Mouse (Mus musculus) kidney, postnatal 0 days (tissue): Measurements from ENCODE around the gene Rbbp8nl. TPM values are rescaled to one million over a fixed set of nuclear protein-coding genes. Genes with fewer than 3 reads are reported as not detected.

Source experiments
- ATAC-seq: fragments of 200-750 bp; cut with Nextera tagmentation; replicated peaks from 2 replicates; pipeline ENCODE4 v1.8.0; 2017; ENCODE audit warnings: low read depth, moderate number of reproducible peaks, moderate TSS enrichment, moderate library complexity; ENCODE audit not compliant: low FRiP score
- DNase-seq: peaks from one replicate; pipeline ENCODE4 v3.0.0-alpha.2; 2016; ENCODE audit warnings: low spot score
- H3K27ac ChIP-seq: fragments of 300-500 bp; sonication (generic); 2 replicates; pipeline ENCODE4 v1.5.1; 2014; ENCODE audit warnings: mild to moderate bottlenecking
- H3K27me3 ChIP-seq: fragments of 300-500 bp; sonication (generic); 2 replicates; pipeline ENCODE4 v1.6.1; 2014; ENCODE audit warnings: low read length, mixed read lengths; ENCODE audit not compliant: insufficient read depth
- H3K36me3 ChIP-seq: fragments of 300-500 bp; sonication (generic); 2 replicates; pipeline ENCODE4 v1.6.1; 2014; ENCODE audit warnings: low read length, mixed read lengths; ENCODE audit not compliant: insufficient read depth
- H3K4me1 ChIP-seq: fragments of 300-500 bp; sonication (generic); replicated peaks from 2 replicates; pipeline ENCODE4 v1.6.1; 2014; ENCODE audit warnings: antibody characterized with exemption, low read length, mixed read lengths; ENCODE audit not compliant: insufficient read depth
- H3K4me2 ChIP-seq: fragments of 300-500 bp; sonication (generic); 2 replicates; pipeline ENCODE4 v1.6.1; 2014; ENCODE audit warnings: mild to moderate bottlenecking, low read length, moderate library complexity, mixed read lengths
- H3K4me3 ChIP-seq: fragments of 300-500 bp; sonication (generic); replicated peaks from 2 replicates; pipeline ENCODE4 v1.5.1; 2014; ENCODE audit warnings: low read depth, low read length
- H3K9ac ChIP-seq: fragments of 300-500 bp; sonication (generic); 2 replicates; pipeline ENCODE4 v1.6.1; 2014; ENCODE audit warnings: low read depth, low read length
- H3K9me3 ChIP-seq: fragments of 300-500 bp; sonication (generic); replicated peaks from 2 replicates; pipeline ENCODE4 v1.6.1; 2016; ENCODE audit warnings: low read length, inconsistent platforms, mixed read lengths
- CTCF ChIP-seq: IDR thresholded peaks from 2 replicates; pipeline ENCODE4 v1.5.1; 2016; ENCODE audit warnings: antibody characterized with exemption, low read depth, mild to moderate bottlenecking, moderate library complexity
- WGBS: fragments of 180-500 bp; shearing (Covaris S2); extraction: QIAGEN DNeasy Blood & Tissue Kit; methylation state at CpG from one replicate; pipeline ENCODE4 v1.1.7; 2014; 5-methylcytosine and 5-hydroxymethylcytosine counted together
- polyA plus RNA-seq: library from polyadenylated mRNA; unstranded; fragments of >200 nt; fragmentation: Nextera tagmentation; extraction: Ambion mirVana; gene quantifications from 2 replicates; pipeline ENCODE4 v1.2.1, GENCODE M21; 2015

Rbbp8nl gene
- polyA plus RNA-seq, 1 experiment from 2014 or later, result 0.29 TPM

- Histone ChIP-seq H3K9ac (no peak overlapping the region), H3K27me3 (no peaks in the 10 kb centered on the region), H3K36me3 (no peaks in the 10 kb centered on the region), H3K9me3 (no peaks in the 10 kb centered on the region), H3K4me1 (peaks cover 14% of the 10 kb centered on the region), H3K4me2 (no peak overlapping the region), H3K4me3 (no peak overlapping the region), H3K27ac (peak overlapping the region; percentile 58; the same call in 1 of the 2 replicates)
- ATAC-seq (no peak), DNase-seq (no peak)
- TF ChIP-seq CTCF, result no peak
- WGBS, result 77% methylated on average over 2 of the region's 3 CpGs
These were observed 53.2 kb downstream of the Rbbp8nl start for GRCm38 (mm10) chr2:180236500-180236899.

DNA sequence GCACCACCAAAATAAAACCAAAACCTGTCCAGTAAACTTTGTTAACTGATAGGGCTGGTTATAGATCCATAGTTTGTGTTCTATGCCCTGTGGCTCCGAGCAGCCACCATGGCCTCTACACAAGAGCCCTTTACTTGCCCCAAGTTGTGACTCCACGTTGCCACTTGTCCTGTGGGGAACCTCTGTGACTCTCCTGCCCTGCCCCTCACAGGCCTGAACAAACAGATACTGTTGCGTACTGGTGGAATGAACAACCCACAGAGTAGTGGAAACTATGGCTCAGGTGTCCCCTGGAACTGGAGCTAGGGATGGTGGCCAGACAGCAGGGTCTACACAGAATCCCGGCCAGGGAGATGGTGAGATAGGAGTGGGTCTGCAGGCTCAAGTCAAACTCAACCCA is 53.9 kb downstream of the Rbbp8nl start:
- Histone ChIP-seq H3K27me3 (no peaks in the 10 kb centered on the region), H3K4me1 (peaks cover 14% of the 10 kb centered on the region), H3K9ac (0 out of 2 replicates have a peak overlapping the region, but pooled peaks have one; percentile 6), H3K9me3 (no peaks in the 10 kb centered on the region), H3K36me3 (no peaks in the 10 kb centered on the region), H3K4me3 (no peak overlapping the region), H3K4me2 (no peak overlapping the region), H3K27ac (peak overlapping the region; percentile 77)
- DNase-seq (no peak), ATAC-seq (no peak)
- 87% methylated on average over 4 of the region's 4 CpGs for WGBS
- no peak for TF ChIP-seq CTCF

GRCm38 (mm10) chr2:180234980-180235379 is 54.7 kb downstream of the Rbbp8nl start:
- H3K4me1 ChIP-seq, result peaks cover 14% of the 10 kb centered on the region

DNA sequence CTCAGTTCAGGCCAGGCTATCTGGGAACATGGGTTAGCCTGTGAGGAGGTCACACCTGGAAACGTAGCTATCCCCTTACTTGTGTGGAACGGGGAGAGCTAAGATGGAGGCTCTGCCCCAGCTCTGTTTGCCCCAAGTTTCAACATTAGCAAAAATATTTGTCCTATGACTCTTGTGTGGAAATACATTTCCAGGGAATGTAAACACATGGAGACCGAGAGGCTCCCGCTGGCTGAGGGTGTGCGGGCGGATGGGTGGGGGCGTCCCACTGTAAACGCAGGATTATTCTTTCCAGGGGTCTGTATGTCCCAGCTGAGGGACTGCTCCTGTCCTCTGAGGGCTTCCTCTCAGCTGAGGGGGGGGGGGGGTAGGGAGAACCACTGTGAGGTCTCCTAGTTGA is 55.3 kb downstream of the Rbbp8nl start:
- DNase-seq (no peak), ATAC-seq (no peak)
- no peaks in the 10 kb centered on the region for H3K9me3 ChIP-seq
- H3K4me1 ChIP-seq, result peaks cover 14% of the 10 kb centered on the region
- no peaks in the 10 kb centered on the region for H3K27me3 ChIP-seq
- peak overlapping the region; percentile 77 for H3K27ac ChIP-seq
- no peak overlapping the region for H3K4me2 ChIP-seq
- no peaks in the 10 kb centered on the region for H3K36me3 ChIP-seq
- 92% methylated on average over 8 of the region's 8 CpGs for WGBS
- H3K9ac ChIP-seq, result no peak overlapping the region
- no peak overlapping the region for H3K4me3 ChIP-seq
- TF ChIP-seq CTCF, result no peak

More at GRCm38 (mm10) chr2:180234980-180235379, 54.7 kb downstream of the Rbbp8nl start:
- Histone ChIP-seq H3K27me3 (no peaks in the 10 kb centered on the region), H3K4me2 (no peak overlapping the region), H3K4me3 (no peak overlapping the region), H3K36me3 (no peaks in the 10 kb centered on the region), H3K27ac (peak overlapping the region; percentile 77), H3K9me3 (no peaks in the 10 kb centered on the region), H3K9ac (no peak overlapping the region)
- WGBS, result 38% methylated on average over 6 of the region's 6 CpGs
- DNase-seq, result no peak
- peak; percentile 80 for ATAC-seq
- no peak for TF ChIP-seq CTCF

GRCm38 (mm10) chr2:180233101-180233904 is 56.4 kb downstream of the Rbbp8nl start:
- Histone ChIP-seq H3K4me3 (no peak overlapping the region), H3K27ac (0 out of 2 replicates have a peak overlapping the region, but pooled peaks have one; percentile 3), H3K9ac (no peak overlapping the region), H3K27me3 (no peaks in the 10 kb centered on the region), H3K4me1 (peaks cover 16% of the 10 kb centered on the region), H3K4me2 (no peak overlapping the region), H3K9me3 (no peaks in the 10 kb centered on the region), H3K36me3 (no peaks in the 10 kb centered on the region)
- TF ChIP-seq CTCF, result no peak
- DNase-seq (no peak), ATAC-seq (no peak)
- WGBS, result 79% methylated on average over 7 of the region's 7 CpGs

GRCm38 (mm10) chr2:180230482-180230881 is 59.2 kb downstream of the Rbbp8nl start:
- TF ChIP-seq CTCF, result no peak
- H3K27me3 ChIP-seq, result no peaks in the 10 kb centered on the region
- ATAC-seq (no peak), DNase-seq (no peak)
- no peak overlapping the region for H3K27ac ChIP-seq
- no peak overlapping the region for H3K4me3 ChIP-seq
- H3K36me3 ChIP-seq, result no peaks in the 10 kb centered on the region
- H3K4me2 ChIP-seq, result no peak overlapping the region
- H3K9me3 ChIP-seq, result no peaks in the 10 kb centered on the region
- no peak overlapping the region for H3K9ac ChIP-seq
- 61% methylated on average over 4 of the region's 4 CpGs for WGBS
- peaks cover 28% of the 10 kb centered on the region for H3K4me1 ChIP-seq
